Mouse (Mus musculus) E14TG2a.4 (cell line): ENCODE data around the gene Tpk1.

Source experiments
- CTCF ChIP-seq: conservative IDR thresholded peaks from 2 replicates; pipeline ENCODE4 v1.5.1; 2014; ENCODE audit warnings: low read length
- POU5F1 ChIP-seq: IDR thresholded peaks from 2 replicates; pipeline ENCODE4 v1.6.1; 2014; ENCODE audit warnings: low read length, borderline replicate concordance

DNA sequence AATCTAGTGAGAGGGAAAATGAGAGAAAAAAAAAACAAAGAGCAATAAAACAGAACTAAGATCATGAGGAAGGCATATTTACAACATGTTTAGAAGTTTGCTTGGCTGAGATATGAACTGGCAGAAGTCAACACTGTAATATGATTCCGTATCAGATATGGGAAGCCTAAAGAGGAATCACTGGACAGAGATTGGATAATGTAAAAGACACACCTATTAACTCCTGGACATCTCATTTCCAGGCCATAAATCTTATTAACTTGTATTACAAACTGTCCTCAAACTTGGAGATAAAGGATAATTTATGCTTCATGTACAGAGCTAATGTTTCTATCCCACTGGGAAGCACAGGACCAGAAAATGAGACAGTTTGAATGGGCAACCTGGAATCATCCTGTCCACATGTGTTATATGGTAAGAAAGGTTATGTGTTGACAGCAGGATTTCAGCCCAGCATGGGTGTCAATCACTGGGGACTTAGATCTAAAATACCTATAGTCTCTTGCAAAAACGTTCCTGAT is 203.2 kb downstream of the Tpk1 start:
- TF ChIP-seq CTCF (no peak), POU5F1 (no peak)
